ENCODE assay signal across 21 mouse cellular contexts in genomic region chr1:70479864-70480263, GRCm38 (mm10).
"Had no signal": no experiment of that assay in that cellular context is flagged by ENCODE, and none has a peak within 500 bp of the region (broad histone marks: within the 10 kb centered on the region; RNA-seq: fewer than 3 reads in every experiment).

No protein-coding gene starts in this region.

- ATAC-seq: liver, postnatal 0 days; lung, postnatal 0 days; midbrain, embryonic 15.5 days had no signal

- H3K4me1 ChIP-seq: liver, embryonic 15.5 days; lung, embryonic 15.5 days; midbrain, embryonic 10.5 days; midbrain, embryonic 12.5 days; midbrain, embryonic 15.5 days; neural tube, embryonic 13.5 days; neural tube, embryonic 15.5 days had no signal

- H3K36me3 ChIP-seq: liver, embryonic 15.5 days; lung, embryonic 15.5 days; midbrain, embryonic 10.5 days; midbrain, embryonic 12.5 days; midbrain, embryonic 15.5 days; neural tube, embryonic 13.5 days; neural tube, embryonic 15.5 days had no signal

- H3K4me3 ChIP-seq: liver, embryonic 15.5 days; lung, embryonic 15.5 days; midbrain, embryonic 10.5 days; midbrain, embryonic 12.5 days; midbrain, embryonic 15.5 days; myocyte; neural tube, embryonic 13.5 days; neural tube, embryonic 15.5 days had no signal

- H3K9ac ChIP-seq: liver, embryonic 15.5 days; liver, postnatal 0 days; lung, embryonic 15.5 days; midbrain, embryonic 12.5 days; midbrain, embryonic 15.5 days; neural tube, embryonic 13.5 days; neural tube, embryonic 15.5 days had no signal

- H3K9me3 ChIP-seq: liver, embryonic 15.5 days; lung, embryonic 15.5 days; midbrain, embryonic 10.5 days; midbrain, embryonic 12.5 days; midbrain, embryonic 15.5 days; neural tube, embryonic 13.5 days; neural tube, embryonic 15.5 days had no signal

- H3K27ac ChIP-seq: liver, embryonic 15.5 days; lung, embryonic 15.5 days; midbrain, embryonic 10.5 days; midbrain, embryonic 12.5 days; midbrain, embryonic 15.5 days; neural tube, embryonic 13.5 days; neural tube, embryonic 15.5 days had no signal

- H3K4me2 ChIP-seq: liver, embryonic 15.5 days; lung, embryonic 15.5 days; midbrain, embryonic 12.5 days; midbrain, embryonic 15.5 days; neural tube, embryonic 13.5 days; neural tube, embryonic 15.5 days had no signal

- H3K27me3 ChIP-seq: liver, embryonic 15.5 days; lung, embryonic 15.5 days; midbrain, embryonic 12.5 days; midbrain, embryonic 15.5 days; neural tube, embryonic 13.5 days; neural tube, embryonic 15.5 days had no signal

- DNase-seq: liver, postnatal 0 days; lung, adult 2 months; lung, postnatal 14 days; lung, postnatal 4 days; retina, postnatal 1 day; right cerebral cortex, adult 18-20 months; right cerebral cortex, postnatal 25 days; right cerebral cortex, postnatal 4 days; spleen, adult 18-20 months; thymus, adult 18-20 months; thymus, postnatal 14 days; thymus, postnatal 36 days had no signal
